Mouse (Mus musculus): ENCODE results near the gene Orai2. TPM values are rescaled to one million over a fixed set of nuclear protein-coding genes. Genes with fewer than 3 reads are reported as not detected.
A peak's percentile ranks its signal among the peaks of the same experiment; 100 is the strongest.
"Not testable (repeated sequence)": the region's sequence is repeated elsewhere in the genome, so short reads cannot be mapped to it uniquely, and the experiment has no call there.

The Orai2 gene
- polyA plus RNA-seq, 2 experiments = 3.0 to 3.6 TPM

- 74% methylated on average over 3 of the region's 3 CpGs for WGBS (ENCODE audit: insufficient replicate concordance)
- H3K4me3 ChIP-seq (ENCODE audit: insufficient read depth in 1 of 2, low read depth in 2 of 2, low read length in 2 of 2) = no peak overlapping the region
- H3K27ac ChIP-seq = no peak overlapping the region
- peaks cover 4% of the 10 kb centered on the region for H3K9me3 ChIP-seq (ENCODE audit: control insufficient read depth, low read length)
- DNase-seq (ENCODE audit: low read depth in 3 of 3, low spot score in 3 of 3) (no peak), ATAC-seq (ENCODE audit: insufficient read depth) (no peak)
- H3K36me3 ChIP-seq (replicated peaks; ENCODE audit: control insufficient read depth, insufficient read depth, low read depth) = no peaks in the 10 kb centered on the region
- H3K4me1 ChIP-seq (replicated peaks; ENCODE audit: control insufficient read depth in 2 of 2, insufficient read depth in 2 of 2, low read length in 1 of 2) = peaks cover 0 to 15% of the 10 kb centered on the region in 2 experiments; a peak in 3 of 4 replicates
- H3K27me3 ChIP-seq (ENCODE audit: control insufficient read depth, insufficient read depth, low read length) = no peaks in the 10 kb centered on the region
- TF ChIP-seq CTCF (IDR thresholded peaks at IDR 0.05; ENCODE audit: low read depth) (peak; percentile 60), EP300 (IDR thresholded peaks at IDR 0.05; ENCODE audit: low read depth) (no peak)
- H3K9ac ChIP-seq (replicated peaks) = no peak overlapping the region
- no peak overlapping the region for H3K4me2 ChIP-seq (ENCODE audit: low read depth)
These were observed 2.4 kb downstream of the Orai2 start for GRCm38 (mm10) chr5:136168071-136168470.

- TF ChIP-seq CTCF (IDR thresholded peaks at IDR 0.05; ENCODE audit: low read depth) (no peak), EP300 (IDR thresholded peaks at IDR 0.05; ENCODE audit: low read depth) (no peak)
- Histone ChIP-seq H3K27ac (no peak overlapping the region), H3K36me3 (replicated peaks; ENCODE audit: control insufficient read depth, insufficient read depth, low read depth) (no peaks in the 10 kb centered on the region), H3K4me2 (ENCODE audit: low read depth) (no peak overlapping the region), H3K9ac (replicated peaks) (no peak overlapping the region), H3K4me1 (replicated peaks; ENCODE audit: control insufficient read depth in 2 of 2, insufficient read depth in 2 of 2, low read length in 1 of 2) (peaks cover 0 to 14% of the 10 kb centered on the region in 2 experiments; a peak in 3 of 4 replicates), H3K4me3 (ENCODE audit: insufficient read depth in 1 of 2, low read depth in 2 of 2, low read length in 2 of 2) (no peak overlapping the region), H3K27me3 (ENCODE audit: control insufficient read depth, insufficient read depth, low read length) (no peaks in the 10 kb centered on the region), H3K9me3 (ENCODE audit: control insufficient read depth, low read length) (peaks cover 4% of the 10 kb centered on the region)
- DNase-seq (ENCODE audit: low read depth in 3 of 3, low spot score in 3 of 3) (no peak), ATAC-seq (ENCODE audit: insufficient read depth) (no peak)
- WGBS (ENCODE audit: insufficient replicate concordance) = 80% methylated on average over 4 of the region's 4 CpGs
These were observed 3.2 kb downstream of the Orai2 start for GRCm38 (mm10) chr5:136167296-136167695.

- Histone ChIP-seq H3K9me3 (ENCODE audit: control insufficient read depth, low read length) (peaks cover 4% of the 10 kb centered on the region), H3K4me1 (replicated peaks; ENCODE audit: control insufficient read depth in 2 of 2, insufficient read depth in 2 of 2, low read length in 1 of 2) (0 out of 4 replicates have a peak, but pooled peaks cover 0 to 2% of the 10 kb centered on the region in 2 experiments), H3K36me3 (replicated peaks; ENCODE audit: control insufficient read depth, insufficient read depth, low read depth) (no peaks in the 10 kb centered on the region), H3K9ac (replicated peaks) (no peak overlapping the region), H3K4me2 (ENCODE audit: low read depth) (no peak overlapping the region), H3K27ac (no peak overlapping the region), H3K4me3 (ENCODE audit: insufficient read depth in 1 of 2, low read depth in 2 of 2, low read length in 2 of 2) (no peak overlapping the region), H3K27me3 (ENCODE audit: control insufficient read depth, insufficient read depth, low read length) (no peaks in the 10 kb centered on the region)
- ATAC-seq (ENCODE audit: insufficient read depth) (no peak), DNase-seq (ENCODE audit: low read depth in 3 of 3, low spot score in 3 of 3) (no peak)
- TF ChIP-seq CTCF (IDR thresholded peaks at IDR 0.05; ENCODE audit: low read depth) (no peak), EP300 (IDR thresholded peaks at IDR 0.05; ENCODE audit: low read depth) (no peak)
- 78% methylated on average over 8 of the region's 8 CpGs for WGBS (ENCODE audit: insufficient replicate concordance)
These were observed 5.3 kb downstream of the Orai2 start for GRCm38 (mm10) chr5:136165246-136165645.

- ATAC-seq (ENCODE audit: insufficient read depth) (no peak), DNase-seq (ENCODE audit: low read depth in 3 of 3, low spot score in 3 of 3) (no peak)
- Histone ChIP-seq H3K9me3 (ENCODE audit: control insufficient read depth, low read length) (peaks cover 4% of the 10 kb centered on the region), H3K4me3 (ENCODE audit: insufficient read depth in 1 of 2, low read depth in 2 of 2, low read length in 2 of 2) (no peak overlapping the region), H3K36me3 (replicated peaks; ENCODE audit: control insufficient read depth, insufficient read depth, low read depth) (no peaks in the 10 kb centered on the region), H3K27ac (no peak overlapping the region), H3K9ac (replicated peaks) (no peak overlapping the region), H3K4me2 (ENCODE audit: low read depth) (no peak overlapping the region), H3K27me3 (ENCODE audit: control insufficient read depth, insufficient read depth, low read length) (no peaks in the 10 kb centered on the region), H3K4me1 (replicated peaks; ENCODE audit: control insufficient read depth in 2 of 2, insufficient read depth in 2 of 2, low read length in 1 of 2) (no peaks in the 10 kb centered on the region)
- WGBS (ENCODE audit: insufficient replicate concordance) = 75% methylated on average over 11 of the region's 11 CpGs
- no peak for TF ChIP-seq CTCF (IDR thresholded peaks at IDR 0.05; ENCODE audit: low read depth)
- TF ChIP-seq EP300 (IDR thresholded peaks at IDR 0.05; ENCODE audit: low read depth) = no peak
These were observed 6.6 kb downstream of the Orai2 start for GRCm38 (mm10) chr5:136163807-136164474.

GRCm38 (mm10) chr5:136160084-136160483 lies 10.4 kb downstream of the Orai2 start:
- ATAC-seq (ENCODE audit: insufficient read depth); H3K9ac ChIP-seq (replicated peaks); H3K27me3 ChIP-seq (ENCODE audit: control insufficient read depth, insufficient read depth, low read length); H3K36me3 ChIP-seq (replicated peaks; ENCODE audit: control insufficient read depth, insufficient read depth, low read depth); DNase-seq (ENCODE audit: low read depth in 3 of 3, low spot score in 3 of 3); H3K9me3 ChIP-seq (ENCODE audit: control insufficient read depth, low read length); H3K4me3 ChIP-seq (ENCODE audit: insufficient read depth in 1 of 2, low read depth in 2 of 2, low read length in 2 of 2); H3K4me2 ChIP-seq (ENCODE audit: low read depth); H3K27ac ChIP-seq; H3K4me1 ChIP-seq (replicated peaks; ENCODE audit: control insufficient read depth in 2 of 2, insufficient read depth in 2 of 2, low read length in 1 of 2): not testable (repeated sequence)
- WGBS (ENCODE audit: insufficient replicate concordance) = 81% methylated on average over 11 of the region's 12 CpGs
